Mouse (Mus musculus) embryo, embryonic 11 days (tissue): Measurements from ENCODE around the gene Nxn.

ENCODE experiments used
- DNase-seq: peaks from one replicate; pipeline ENCODE4 v3.0.0-alpha.2; 2015

Gene Nxn

DNA sequence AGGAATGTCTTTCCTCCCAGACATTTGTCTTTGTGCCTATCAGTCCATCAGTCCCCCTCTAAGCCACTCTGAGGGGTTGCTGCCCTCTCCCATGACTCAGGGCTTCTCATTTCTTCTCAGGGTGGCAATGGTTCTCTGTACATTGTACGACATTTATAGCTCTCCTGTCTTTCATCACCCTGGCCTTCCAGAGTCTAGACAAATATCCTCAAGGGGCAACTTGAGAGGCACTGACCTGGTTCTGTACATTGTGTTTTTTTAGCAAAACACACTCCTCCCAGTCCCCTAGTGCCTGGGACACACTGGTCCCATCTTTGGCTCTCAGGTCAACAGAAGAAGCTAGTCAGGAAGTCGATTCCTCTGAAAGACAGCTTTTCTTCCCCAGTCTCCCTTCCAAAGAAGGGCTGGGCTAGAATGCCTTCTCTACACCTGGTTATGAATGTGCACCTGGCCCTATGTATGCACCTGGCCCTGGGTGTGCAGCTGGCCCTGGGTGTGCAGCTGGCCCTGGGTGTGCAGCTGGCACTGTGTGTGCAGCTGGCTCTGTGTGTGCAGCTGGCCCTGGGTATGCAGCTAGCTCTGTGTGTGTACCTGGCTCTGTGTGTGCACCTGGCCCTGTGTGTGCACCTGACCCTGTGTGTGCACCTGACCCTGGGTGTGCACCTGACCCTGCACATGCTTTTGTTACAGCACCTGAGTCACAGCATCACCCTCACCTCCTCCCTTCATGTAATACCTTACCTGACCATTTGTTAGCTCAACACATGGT, 70.2 kb downstream of the Nxn start:
- no peak for DNase-seq

- DNase-seq = no peak
These were observed 70.9 kb downstream of the Nxn start for GRCm38 (mm10) chr11:76328084-76328483.

GRCm38 (mm10) chr11:76326672-76327071, 72.3 kb downstream of the Nxn start:
- DNase-seq = no peak

GRCm38 (mm10) chr11:76326051-76326450, 72.9 kb downstream of the Nxn start:
- DNase-seq = no peak

GRCm38 (mm10) chr11:76324801-76325200, 74.1 kb downstream of the Nxn start:
- no peak for DNase-seq

- DNase-seq = no peak
These were observed 74.7 kb downstream of the Nxn start for GRCm38 (mm10) chr11:76324207-76324606.

GRCm38 (mm10) chr11:76322939-76323338, 76.0 kb downstream of the Nxn start:
- DNase-seq = no peak

- DNase-seq = no peak
These were observed 76.9 kb downstream of the Nxn start for GRCm38 (mm10) chr11:76322081-76322480.

GRCm38 (mm10) chr11:76320475-76320874, 78.5 kb downstream of the Nxn start:
- no peak for DNase-seq

GRCm38 (mm10) chr11:76319714-76320435, 79.1 kb downstream of the Nxn start:
- DNase-seq = no peak

GRCm38 (mm10) chr11:76317904-76318303, 81.0 kb downstream of the Nxn start:
- DNase-seq = no peak

GRCm38 (mm10) chr11:76315785-76316444, 83.0 kb downstream of the Nxn start:
- no peak for DNase-seq

DNA sequence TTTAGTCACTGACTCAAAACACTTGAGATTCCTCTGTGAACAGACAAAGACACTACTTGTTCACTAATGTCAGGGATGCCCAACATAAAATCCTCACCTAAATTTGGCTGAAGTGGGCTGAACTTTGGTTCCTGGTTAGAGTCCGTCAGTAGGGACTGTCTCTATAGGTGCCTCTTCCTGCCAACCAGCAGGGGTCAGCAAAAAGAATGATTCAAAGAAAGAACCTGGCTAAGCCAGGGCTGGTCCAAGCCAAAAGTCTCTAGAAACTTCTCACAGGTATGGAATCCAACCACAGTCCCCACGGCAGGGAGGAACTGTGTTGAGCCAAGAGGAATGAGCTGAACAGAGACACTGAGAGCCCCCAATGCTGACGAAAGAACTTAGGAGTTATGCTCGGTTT, 84.2 kb downstream of the Nxn start:
- no peak for DNase-seq

- DNase-seq = no peak
These were observed 84.8 kb downstream of the Nxn start for GRCm38 (mm10) chr11:76314140-76314539.

DNA sequence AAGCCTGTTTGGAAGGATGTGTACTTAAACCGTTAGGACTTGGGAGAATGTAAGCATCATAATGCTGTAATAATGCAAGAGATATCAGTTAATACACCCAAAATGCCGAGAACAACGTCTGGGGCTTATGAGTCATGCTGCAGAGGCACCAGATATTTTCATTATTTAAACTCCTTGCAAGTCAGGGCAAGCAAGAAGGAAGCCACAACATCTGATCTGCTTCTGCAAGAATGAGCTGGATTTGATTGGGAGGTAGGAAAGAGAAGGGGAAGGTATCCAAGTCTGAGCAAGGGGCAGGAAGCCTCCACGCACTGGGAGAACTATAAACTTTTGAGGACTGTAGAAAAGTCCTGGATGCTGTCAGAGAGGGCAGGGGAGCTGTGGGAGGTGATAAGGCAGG, 86.1 kb downstream of the Nxn start:
- DNase-seq = no peak

- DNase-seq = no peak
These were observed 87.5 kb downstream of the Nxn start for GRCm38 (mm10) chr11:76311224-76312000.

DNA sequence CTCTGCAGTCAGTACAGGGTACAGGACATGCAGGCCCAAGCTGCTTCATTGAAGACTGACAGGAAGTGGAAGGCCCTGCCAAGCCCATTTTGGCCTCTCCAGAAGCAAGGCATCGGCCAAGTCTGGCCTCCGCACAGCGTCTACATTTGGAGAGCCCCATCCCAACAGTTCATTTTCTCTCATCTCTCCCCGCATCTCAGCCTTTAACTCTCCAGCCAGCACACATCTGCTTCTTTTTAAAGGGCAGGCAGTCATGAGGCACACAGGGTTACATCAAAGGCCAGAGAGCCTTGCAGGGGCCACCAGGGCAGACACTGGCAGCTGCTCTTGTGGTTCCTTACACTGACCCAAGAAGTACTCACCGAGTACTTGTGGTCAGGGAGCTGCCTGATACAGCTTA, 89.1 kb downstream of the Nxn start:
- no peak for DNase-seq

GRCm38 (mm10) chr11:76309072-76309471, 89.9 kb downstream of the Nxn start:
- DNase-seq = no peak

DNA sequence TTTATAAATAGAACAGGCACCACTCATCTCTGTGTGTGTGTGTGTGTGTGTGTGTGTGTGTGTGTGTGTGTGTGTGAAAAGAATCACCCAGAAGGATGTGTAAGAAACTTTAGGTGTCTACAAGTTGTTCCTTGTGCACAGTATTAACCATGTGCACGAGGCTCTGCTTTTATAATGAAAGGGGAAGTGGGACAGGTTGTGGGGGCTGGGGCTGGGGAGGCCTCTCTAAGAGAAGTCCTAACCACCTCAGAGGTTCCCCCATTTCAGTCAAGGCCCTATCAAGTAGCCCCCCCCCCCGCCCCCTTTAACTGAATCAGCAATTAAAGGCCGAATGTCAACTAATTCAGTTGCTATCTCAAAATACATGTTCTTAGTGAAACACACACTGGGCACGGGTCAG, 92.2 kb downstream of the Nxn start:
- DNase-seq = no peak

DNA sequence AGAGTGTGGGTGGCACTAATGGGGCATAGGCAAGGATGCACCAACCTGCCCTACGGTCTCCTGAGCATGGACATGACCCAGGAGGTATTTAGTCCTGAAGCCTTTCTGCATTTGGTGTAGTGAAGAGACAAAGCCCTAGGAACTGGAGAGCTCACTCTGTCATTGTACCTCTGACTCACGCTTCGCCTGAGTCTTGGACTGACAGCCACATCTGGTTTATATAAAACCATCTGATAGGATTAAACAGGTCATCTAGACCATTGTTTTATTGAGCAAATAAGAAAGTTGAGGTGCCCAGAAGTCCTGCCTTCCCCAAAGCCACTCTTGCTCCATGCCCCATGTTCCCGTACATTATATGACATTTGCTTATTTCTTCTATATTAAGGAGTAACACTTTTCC, 93.4 kb downstream of the Nxn start:
- no peak for DNase-seq

DNA sequence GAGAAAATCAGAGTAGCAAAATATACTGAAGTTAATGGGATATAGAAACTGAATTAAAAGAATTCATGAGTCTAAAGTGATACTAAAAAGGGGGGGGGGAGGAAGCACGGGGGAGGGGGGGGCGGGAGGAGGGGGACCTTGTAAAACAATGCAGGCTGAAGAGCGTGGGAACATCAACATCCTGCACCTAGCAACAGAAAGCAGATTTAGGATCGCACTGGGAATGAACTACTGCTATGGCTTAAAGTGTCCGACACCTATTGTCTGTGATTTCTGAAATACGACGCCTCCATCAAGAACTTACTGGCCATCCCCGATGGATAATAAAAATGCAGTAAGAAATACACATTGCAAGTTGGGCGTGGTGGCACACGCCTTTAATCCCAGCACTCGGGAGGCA, 95.6 kb downstream of the Nxn start:
- no peak for DNase-seq

DNA sequence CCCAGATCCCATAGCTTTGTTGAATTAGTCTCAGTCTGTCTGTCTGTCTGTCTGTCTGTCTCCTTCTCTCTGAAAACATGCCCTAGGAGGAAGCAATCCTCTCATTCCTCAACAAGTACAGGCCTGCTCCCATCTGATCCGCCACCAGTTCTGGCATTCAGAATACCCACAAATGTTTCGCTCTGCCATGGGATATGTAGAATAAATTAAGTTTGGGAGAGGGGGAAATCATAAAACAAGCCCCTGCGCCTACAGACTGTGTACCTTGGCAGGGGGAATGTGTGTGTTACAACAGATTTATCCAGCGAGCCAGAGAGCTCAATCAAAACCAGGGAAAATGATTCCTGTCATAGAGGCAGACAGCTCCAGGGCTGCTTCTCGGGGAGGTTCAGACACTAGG, 98.1 kb downstream of the Nxn start:
- DNase-seq = no peak

- DNase-seq = no peak
These were observed 100.4 kb downstream of the Nxn start for GRCm38 (mm10) chr11:76298457-76299000.
